Mouse (Mus musculus): ENCODE results near the gene Mgat1. TPM values are rescaled to one million over a fixed set of nuclear protein-coding genes. Genes with fewer than 3 reads are reported as not detected.

Gene Mgat1
- polyA plus RNA-seq (2012; rRNA removed) = 44.3 and 46.4 TPM in 2 replicates

DNA sequence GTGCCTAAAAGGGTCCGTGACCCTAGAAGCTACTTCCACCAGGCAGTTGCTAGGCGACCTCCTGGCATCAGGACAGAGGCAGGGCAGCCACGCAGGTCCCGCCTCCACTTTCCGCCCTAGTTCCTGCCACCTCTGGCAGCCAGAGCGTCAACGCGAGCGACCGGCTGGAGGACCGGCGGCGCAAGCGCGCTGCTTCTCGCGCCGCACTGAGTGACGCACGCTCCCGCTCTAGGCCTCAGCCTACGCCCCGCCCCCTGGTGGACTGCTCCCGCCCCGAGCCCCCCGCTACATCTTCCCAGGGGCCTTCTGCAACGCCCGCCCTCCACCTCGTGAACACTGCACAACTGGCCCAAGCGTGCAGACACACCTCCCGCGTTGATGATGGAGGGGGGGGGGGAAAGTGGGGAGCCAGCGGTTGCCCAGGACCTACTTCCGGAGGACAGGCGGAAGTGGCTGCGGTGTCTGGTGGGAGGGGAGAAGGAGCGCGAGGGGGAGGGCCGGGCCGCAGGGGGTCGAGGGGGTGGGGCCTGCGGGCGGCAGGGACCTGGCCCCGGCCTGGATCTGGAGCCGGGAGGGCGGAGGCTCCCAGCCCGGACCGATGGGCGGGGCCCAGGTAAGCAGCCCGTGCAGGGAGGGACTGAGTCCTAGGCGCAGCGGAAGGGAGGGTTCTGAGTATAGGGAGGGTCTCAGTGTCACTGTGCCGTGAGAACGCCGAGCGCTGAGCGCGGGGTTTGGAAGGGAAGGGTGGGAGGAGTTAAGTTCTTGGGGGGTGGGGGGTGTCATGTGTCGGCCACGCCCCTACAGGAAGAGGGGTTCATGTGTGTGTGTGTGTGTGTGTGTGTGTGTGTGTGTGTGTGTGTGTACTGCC is at the start of gene Mgat1:
Mgat1 (plus strand) TSS at position 465 of the 868 bp plus-strand sequence.

DNA sequence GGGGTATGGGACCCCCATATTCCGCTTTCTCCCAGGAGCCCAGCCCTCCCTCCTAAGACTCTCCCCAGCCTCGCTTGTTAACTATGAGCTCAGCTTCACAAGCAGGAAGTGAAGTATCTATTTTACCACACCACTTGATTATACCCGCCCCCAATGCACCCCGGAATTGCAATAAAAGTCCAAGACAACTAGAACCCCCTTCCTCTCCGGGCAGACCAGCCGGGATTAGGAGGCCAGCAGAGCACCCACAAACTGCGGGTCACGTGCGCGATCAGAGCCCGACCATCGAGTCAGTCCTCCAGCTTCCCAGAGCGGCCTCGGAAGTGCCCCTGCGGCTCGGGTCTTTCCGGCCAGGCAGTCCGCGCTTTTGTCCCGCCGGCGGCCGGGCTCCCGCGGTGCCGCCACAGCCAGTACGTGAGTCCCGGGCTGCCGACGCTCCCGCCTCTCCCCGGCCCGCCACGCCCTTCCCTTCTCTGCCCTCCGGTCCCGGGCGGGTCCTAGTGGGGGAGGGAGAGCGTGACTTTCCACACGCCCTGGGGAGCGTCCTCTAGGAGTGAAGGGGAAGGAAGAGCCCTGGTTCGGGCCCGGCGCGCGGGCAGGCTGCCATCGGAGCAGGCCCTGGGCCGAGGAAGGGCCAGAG is 40.7 kb upstream of the Mgat1 start, which contains the start of gene Zfp62:
Zfp62 (plus strand) TSS at position 164 of the 640 bp plus-strand sequence.

DNA sequence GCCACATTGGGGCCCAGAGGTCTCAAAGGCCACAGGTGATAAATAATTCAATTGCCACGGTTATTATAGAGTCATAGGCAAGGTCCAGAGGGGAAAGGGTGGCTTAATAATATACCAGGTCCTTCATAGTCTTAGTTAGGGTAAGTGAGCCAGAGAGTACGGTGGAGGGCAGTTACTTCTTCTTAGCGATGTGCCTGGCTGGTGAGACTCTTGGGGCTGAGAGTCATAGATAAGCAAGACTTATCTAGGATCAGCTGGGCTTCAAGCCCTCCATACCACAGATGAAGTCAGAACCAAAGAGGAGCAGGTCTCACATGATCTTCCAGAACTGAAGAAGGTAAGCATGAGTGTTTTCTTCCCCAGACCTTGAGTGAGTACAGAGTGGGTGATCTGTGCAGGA is 34.2 kb downstream of the Mgat1 start, which contains the start of gene Olfr1393:
Olfr1393 (plus strand) TSS at position 83 of the 400 bp plus-strand sequence.

DNA sequence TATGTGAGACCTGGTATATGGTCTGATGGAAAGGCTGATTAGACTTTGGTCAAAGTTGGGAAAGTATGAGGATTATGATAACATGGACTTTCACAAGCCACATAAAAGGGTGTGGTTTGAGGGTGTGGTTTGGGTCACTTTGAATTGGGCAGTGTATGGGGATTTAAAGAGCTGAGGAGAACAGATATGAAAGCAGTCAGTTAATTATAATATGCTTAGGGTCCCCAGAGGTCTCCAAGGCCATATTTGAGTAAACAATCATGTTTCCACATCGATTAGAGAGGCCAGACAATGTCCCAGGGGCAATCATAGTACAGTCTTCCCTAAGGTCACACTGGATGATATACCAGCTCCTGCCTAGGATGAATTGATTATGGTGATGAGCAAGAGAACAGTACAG is 41.0 kb downstream of the Mgat1 start, which contains the start of gene Olfr1392:
Olfr1392 (plus strand) TSS at position 301 of the 400 bp plus-strand sequence.

DNA sequence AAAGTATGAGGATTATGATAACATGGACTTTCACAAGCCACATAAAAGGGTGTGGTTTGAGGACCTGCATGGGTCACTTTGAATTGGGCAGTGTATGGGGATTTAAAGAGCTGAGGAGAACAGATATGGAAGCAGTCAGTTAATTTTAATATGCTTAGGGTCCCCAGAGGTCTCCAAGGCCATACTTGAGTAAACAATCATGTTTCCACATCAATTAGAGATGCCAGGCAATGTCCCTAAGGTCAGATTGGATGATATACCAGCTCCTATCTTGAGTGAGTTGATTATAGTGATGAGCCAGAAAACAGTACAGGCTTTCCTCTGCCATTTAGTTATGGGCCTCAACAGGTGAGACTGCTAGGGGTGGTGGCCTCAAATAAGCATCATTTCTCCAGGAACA is 60.5 kb downstream of the Mgat1 start, which contains the start of gene Olfr10:
Olfr10 (plus strand) TSS at position 301 of the 400 bp plus-strand sequence.

Other genes with a start within 250 kb of the Mgat1 start
- 1.9 TPM in 2 replicates for gene 9930111J21Rik2, start 192.9 kb upstream of the Mgat1 start, polyA plus RNA-seq (2012; rRNA removed)
- gene Tgtp2, start 180.0 kb upstream of the Mgat1 start, polyA plus RNA-seq (2012; rRNA removed) = 1.8 and 5.0 TPM in 2 replicates
- gene Ifi47, start 167.6 kb upstream of the Mgat1 start, polyA plus RNA-seq (2012; rRNA removed) = 17.6 and 25.6 TPM in 2 replicates
- gene Olfr1396, start 129.3 kb upstream of the Mgat1 start, polyA plus RNA-seq (2012; rRNA removed) = 0.02 TPM in 1 of 2 replicates, not detected in the other
- not detected in 2 replicates for gene Olfr1395, start 101.9 kb upstream of the Mgat1 start, polyA plus RNA-seq (2012; rRNA removed)
- gene Olfr1394, start 89.8 kb upstream of the Mgat1 start, polyA plus RNA-seq (2012; rRNA removed) = not detected in 2 replicates
- gene Btnl9, start 57.0 kb upstream of the Mgat1 start, polyA plus RNA-seq (2012; rRNA removed) = 1.4 TPM in 2 replicates
- gene Zfp62, start 40.9 kb upstream of the Mgat1 start, polyA plus RNA-seq (2012; rRNA removed) = 5.3 and 5.4 TPM in 2 replicates
- gene Olfr1393, start 34.1 kb downstream of the Mgat1 start, polyA plus RNA-seq (2012; rRNA removed) = 0.10 and 0.14 TPM in 2 replicates
- 0.02 TPM in 2 replicates for gene Olfr1392, start 41.1 kb downstream of the Mgat1 start, polyA plus RNA-seq (2012; rRNA removed)
- not detected in 2 replicates for gene Olfr10, start 60.5 kb downstream of the Mgat1 start, polyA plus RNA-seq (2012; rRNA removed)
- not detected in 2 replicates for gene Olfr1391, start 78.6 kb downstream of the Mgat1 start, polyA plus RNA-seq (2012; rRNA removed)
- gene Olfr1390, start 91.0 kb downstream of the Mgat1 start, polyA plus RNA-seq (2012; rRNA removed) = not detected in 2 replicates
- not detected in 2 replicates for gene Olfr1389, start 178.9 kb downstream of the Mgat1 start, polyA plus RNA-seq (2012; rRNA removed)
- gene Olfr1388, start 192.4 kb downstream of the Mgat1 start, polyA plus RNA-seq (2012; rRNA removed) = 0.05 and 0.06 TPM in 2 replicates
- gene Olfr1387, start 211.2 kb downstream of the Mgat1 start, polyA plus RNA-seq (2012; rRNA removed) = not detected in 2 replicates
- not detected in 2 replicates for gene Olfr1386, start 220.9 kb downstream of the Mgat1 start, polyA plus RNA-seq (2012; rRNA removed)
- gene Olfr1385, start 244.9 kb downstream of the Mgat1 start, polyA plus RNA-seq (2012; rRNA removed) = not detected in 2 replicates

Measured in liver, embryonic 18 days (tissue).